Mouse (Mus musculus) frontal cortex, adult (tissue): ENCODE measurements at regions not wholly inside any gene's neighbourhood (a gene's known extent, or its start where the extent isn't known, plus 50 kb on each side); places are given as distances from the start of the nearest gene placed in this dataset.
A peak's percentile ranks its signal among the peaks of the same experiment; 100 is the strongest.
"Not testable (repeated sequence)": the region's sequence is repeated elsewhere in the genome, so short reads cannot be mapped to it uniquely, and the experiment has no call there.

Experiments used
- ATAC-seq: cut with Nextera tagmentation; 2 replicates; pipeline ENCODE4 v1.9.2; 2017; ENCODE audit warnings: mild to moderate bottlenecking, moderate library complexity, mixed read lengths; ENCODE audit not compliant: low TSS enrichment

GRCm38 (mm10) chr13:70003591-70003990 lies 201.4 kb downstream of the Med10 start:
- ATAC-seq, result no peak

GRCm38 (mm10) chr13:70012123-70012522 lies 209.9 kb downstream of the Med10 start:
- ATAC-seq, result no peak

DNA sequence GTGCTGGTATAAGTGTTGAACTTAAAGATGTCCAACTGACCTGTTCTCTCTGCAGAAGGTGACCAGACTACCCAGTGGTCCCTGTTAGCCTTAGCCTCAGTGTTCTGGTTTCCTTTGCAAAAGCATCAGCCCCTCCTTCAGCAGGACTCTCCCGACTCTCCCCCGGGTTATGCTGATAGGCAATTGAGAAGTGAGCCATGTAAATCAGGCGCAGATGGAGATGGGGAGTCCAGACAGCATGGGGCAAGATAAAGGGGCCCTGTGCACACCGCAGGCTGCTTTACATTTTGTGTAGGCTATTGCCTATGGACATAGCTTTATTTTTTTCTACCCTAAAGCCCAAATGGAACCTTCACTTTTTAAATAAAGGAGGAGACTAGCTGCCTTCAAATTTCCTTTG lies 213.0 kb downstream of the Med10 start:
- no peak for ATAC-seq

DNA sequence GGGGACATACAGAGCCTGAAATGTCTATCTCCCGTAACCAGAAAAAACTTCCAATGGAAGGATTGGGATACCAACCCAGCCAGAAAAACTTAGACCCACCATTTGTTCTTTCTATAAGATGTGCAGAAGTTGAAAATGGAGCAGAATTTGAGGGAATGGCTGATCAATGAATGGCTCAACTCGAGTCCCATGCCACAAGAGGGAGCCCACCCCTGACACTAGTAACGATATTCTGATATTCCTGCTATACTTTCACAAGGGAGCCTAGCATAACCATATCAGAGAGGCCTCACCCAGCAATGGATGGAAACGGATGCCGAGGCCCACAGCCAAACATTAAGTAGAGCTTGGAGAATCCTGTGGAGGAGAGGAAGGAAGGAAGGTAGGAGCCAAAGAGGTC lies 215.3 kb downstream of the Med10 start:
- ATAC-seq, result no peak

GRCm38 (mm10) chr13:70019999-70020838 lies 218.0 kb downstream of the Med10 start:
- no peak for ATAC-seq

DNA sequence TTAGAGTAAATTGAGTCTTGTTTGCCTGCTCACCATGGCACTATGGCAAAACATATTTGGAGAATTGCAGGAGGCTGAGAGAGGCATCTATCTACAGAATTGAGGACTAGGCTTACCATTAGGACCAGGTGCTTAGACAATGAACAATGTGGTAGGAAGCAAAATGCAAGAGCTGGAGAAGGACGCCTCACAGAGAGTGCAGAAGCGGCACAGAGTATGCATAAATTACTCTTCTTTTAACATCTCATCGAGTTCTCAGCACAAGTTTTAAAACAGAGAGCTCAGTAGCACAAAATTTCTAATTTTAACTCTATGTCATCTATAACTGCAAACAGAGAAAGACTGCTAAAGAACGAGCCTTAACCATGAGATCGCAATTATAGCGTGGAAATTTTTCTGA lies 231.1 kb downstream of the Med10 start:
- peak; percentile 73 for ATAC-seq

- ATAC-seq, result no peak
Observed at GRCm38 (mm10) chr13:70033763-70034162, 231.6 kb downstream of the Med10 start.

DNA sequence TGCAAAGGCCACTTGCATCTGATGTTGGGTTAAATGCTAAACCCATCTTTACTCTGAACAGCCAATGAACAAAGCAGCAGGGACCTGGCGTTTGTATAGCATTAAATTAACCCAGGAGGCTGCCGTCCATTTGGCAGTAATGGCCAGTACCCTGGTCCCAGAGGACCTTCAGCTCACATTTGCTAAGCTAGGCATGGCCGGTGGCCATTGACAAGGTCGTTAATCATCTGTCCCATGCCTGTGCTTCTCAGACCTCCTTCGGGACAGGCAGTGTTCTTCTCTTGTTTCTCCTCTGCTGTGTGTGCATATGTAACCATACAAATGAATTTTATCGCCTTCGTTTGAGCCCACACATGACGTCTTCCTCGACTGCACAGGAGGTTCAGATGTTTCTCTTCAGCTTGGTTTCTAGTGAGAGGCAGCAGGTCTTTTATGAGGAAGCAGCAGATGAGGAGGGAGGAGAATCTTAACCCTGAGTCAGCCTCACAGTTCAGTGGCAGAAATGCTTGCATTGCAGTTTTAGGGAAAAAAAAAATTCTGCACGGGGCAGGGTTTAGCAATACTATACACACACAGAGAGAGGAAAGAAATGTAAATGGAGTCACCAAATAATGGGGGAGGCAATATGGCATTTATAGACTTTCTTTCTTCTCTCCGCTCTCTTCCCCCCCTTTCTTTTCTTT lies 235.9 kb downstream of the Med10 start:
- 0 out of 2 replicates have a peak, but pooled peaks have one; percentile 41 for ATAC-seq

- ATAC-seq, result no peak
Observed at GRCm38 (mm10) chr13:70057920-70058319, 255.7 kb downstream of the Med10 start.

DNA sequence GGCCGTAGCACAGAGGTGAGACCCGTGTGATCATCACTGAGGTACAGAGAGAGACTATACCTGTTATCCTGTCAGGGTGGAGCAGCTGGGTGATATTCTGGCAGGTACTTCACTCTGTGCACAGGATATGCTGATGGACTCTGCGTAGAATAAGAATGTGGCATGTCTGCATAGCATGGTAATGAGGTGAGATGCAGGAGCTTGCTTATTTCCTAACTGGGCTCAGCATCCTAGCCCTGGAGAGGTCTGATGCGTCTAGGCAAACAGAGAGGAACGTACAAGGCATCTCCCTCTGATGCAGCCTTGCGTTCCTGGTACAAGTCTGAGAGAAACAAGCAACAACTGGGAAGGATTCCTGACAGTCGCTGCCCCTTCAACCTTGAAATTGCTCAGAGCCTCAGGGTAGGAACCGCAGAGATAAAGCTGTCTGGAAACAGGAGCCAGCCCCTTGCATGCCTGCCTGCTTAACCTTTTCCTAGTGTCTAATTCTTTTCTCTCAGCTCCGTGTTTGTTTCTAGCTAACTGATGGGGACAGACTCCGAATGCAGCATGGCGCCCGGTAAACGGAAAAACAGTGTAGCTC lies 259.3 kb downstream of the Med10 start:
- no peak for ATAC-seq

GRCm38 (mm10) chr13:70073655-70074054 lies 271.5 kb downstream of the Med10 start:
- no peak for ATAC-seq

- ATAC-seq, result no peak
Observed at GRCm38 (mm10) chr13:70075353-70075752, 273.2 kb downstream of the Med10 start.

- ATAC-seq, result no peak
Observed at GRCm38 (mm10) chr13:70081108-70081507, 278.9 kb downstream of the Med10 start.

DNA sequence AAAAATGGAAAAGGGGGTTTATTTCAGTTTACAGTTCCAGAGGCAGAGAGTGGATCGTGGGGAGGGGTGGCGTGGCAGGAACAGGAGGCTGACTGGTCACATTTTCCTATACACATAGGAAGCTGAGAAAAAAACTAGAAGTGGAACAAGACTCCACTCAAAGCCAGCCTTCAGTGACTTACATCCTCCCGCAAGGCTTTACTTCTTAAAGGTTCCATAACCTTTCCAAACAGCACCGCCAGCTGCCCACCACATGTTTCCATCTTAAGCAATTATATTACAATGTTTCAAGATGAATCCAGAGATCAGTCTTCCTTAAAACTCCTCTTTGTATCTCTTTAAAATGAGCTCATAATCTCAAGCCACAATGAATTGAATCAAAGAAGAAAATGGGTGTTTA lies 290.7 kb downstream of the Med10 start:
- ATAC-seq, result no peak

GRCm38 (mm10) chr13:70093970-70094369 lies 291.8 kb downstream of the Med10 start:
- ATAC-seq, result no peak

DNA sequence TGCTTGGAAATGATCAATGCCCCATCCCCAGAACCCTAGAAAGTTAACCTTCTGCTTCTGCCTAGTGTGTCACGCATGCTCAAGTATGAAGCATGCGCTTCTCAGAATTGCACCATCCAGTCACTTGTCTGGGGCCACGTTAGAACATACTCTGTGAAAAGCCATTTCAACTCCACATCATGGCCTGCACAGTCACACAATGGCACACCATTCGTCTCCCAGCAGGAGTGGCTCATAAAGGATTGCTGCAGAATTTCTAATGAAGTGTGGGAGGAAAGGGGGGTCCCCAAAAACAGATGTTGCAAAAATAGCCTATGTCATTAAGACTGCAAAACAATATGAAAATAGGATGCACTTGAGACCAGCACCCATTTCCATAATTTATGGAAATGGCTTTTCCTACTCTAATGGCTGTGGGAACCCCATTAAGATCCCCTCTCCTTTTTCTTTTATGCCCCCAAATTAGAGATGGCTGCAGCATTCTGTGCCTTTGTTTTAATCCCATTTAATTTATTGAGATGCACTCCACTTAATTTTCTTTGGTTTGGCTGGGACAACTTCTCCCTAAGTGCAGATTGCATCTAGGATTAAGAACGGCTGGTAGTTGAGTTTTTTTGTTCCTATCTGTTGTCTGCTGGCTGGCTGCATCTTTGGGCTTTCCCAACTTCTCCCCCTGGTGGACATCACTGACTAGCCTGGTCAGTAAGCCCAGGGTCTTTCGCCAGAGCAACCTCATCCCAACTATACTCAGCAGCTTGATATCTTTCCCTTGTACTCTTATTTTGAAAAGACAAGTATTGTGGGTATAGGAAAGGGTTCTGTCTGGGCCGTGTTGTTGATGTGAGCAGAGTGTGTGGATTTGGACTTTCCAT lies 294.5 kb downstream of the Med10 start:
- 0 out of 2 replicates have a peak, but pooled peaks have one; percentile 9 for ATAC-seq

- not testable (repeated sequence) for ATAC-seq
Observed at GRCm38 (mm10) chr13:70100091-70100490, 297.9 kb downstream of the Med10 start.

DNA sequence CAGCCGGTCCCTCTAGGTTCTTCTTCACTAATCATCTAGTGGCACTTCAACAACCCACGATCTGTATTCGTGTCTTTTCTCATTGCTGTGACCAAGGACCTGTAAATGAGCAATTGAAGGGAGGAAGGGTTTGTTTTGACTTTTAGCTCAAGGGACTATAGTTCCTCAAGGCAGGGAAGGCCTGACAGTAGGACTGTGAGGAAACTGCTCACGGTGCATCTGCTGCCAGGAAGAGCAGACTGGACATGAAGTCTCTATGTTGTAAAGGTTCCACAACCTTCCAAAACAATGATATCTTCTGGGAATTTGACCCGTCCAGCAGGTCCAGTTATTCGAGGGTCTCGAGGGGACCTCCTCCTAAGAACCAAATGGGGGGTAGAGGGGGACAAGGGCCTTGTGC lies 300.8 kb downstream of the Med10 start:
- ATAC-seq, result no peak

GRCm38 (mm10) chr13:70103491-70103890 lies 301.3 kb downstream of the Med10 start:
- ATAC-seq, result not testable (repeated sequence)

GRCm38 (mm10) chr13:70103903-70104302 lies 301.7 kb downstream of the Med10 start:
- no peak for ATAC-seq

GRCm38 (mm10) chr13:70115576-70115975 lies 313.4 kb downstream of the Med10 start:
- no peak for ATAC-seq
